Mouse (Mus musculus) forebrain, embryonic 14.5 days (tissue): ENCODE measurements around the gene Fam71e2. TPM values are rescaled to one million over a fixed set of nuclear protein-coding genes. Genes with fewer than 3 reads are reported as not detected.

Source experiments
- ATAC-seq: fragments of 200-750 bp; cut with Nextera tagmentation; 2 replicates; pipeline ENCODE4 v1.8.0; 2017; ENCODE audit warnings: mild to moderate bottlenecking, moderate library complexity
- DNase-seq: peaks from one replicate; pipeline ENCODE4 v3.0.0-alpha.2; 2015; ENCODE audit warnings: low spot score
- H3K27ac ChIP-seq: fragments of 300-500 bp; sonication (generic); 2 replicates; pipeline ENCODE4 v1.5.1; 2014; ENCODE audit warnings: low read depth, mild to moderate bottlenecking, control low read depth, low read length, moderate library complexity
- H3K27me3 ChIP-seq: fragments of 300-500 bp; sonication (generic); replicated peaks from 2 replicates; pipeline ENCODE4 v1.6.1; 2014; ENCODE audit warnings: low read length, control low read depth, mixed read lengths; ENCODE audit not compliant: control insufficient read depth, insufficient read depth
- H3K36me3 ChIP-seq: fragments of 300-500 bp; sonication (generic); 2 replicates; pipeline ENCODE4 v1.6.1; 2014; ENCODE audit warnings: low read length, control low read depth; ENCODE audit not compliant: control insufficient read depth, insufficient read depth
- H3K4me1 ChIP-seq: fragments of 300-500 bp; sonication (generic); 2 replicates; pipeline ENCODE4 v1.6.1; 2014; ENCODE audit warnings: antibody characterized with exemption, low read length, control low read depth; ENCODE audit not compliant: control insufficient read depth, insufficient read depth
- H3K4me2 ChIP-seq: fragments of 300-500 bp; sonication (generic); 2 replicates; pipeline ENCODE4 v1.6.1; 2014; ENCODE audit warnings: mild to moderate bottlenecking, control low read depth, low read length
- H3K4me3 ChIP-seq: fragments of 300-500 bp; sonication (generic); 2 replicates; pipeline ENCODE4 v1.5.1; 2014; ENCODE audit warnings: low read depth, low read length, control low read depth
- H3K9ac ChIP-seq: fragments of 300-500 bp; sonication (generic); 2 replicates; pipeline ENCODE4 v1.6.1; 2014; ENCODE audit warnings: mild to moderate bottlenecking, low read length, control low read depth, moderate library complexity
- H3K9me3 ChIP-seq: fragments of 300-500 bp; sonication (generic); replicated peaks from 2 replicates; pipeline ENCODE4 v1.6.1; 2016; ENCODE audit warnings: low read length, control low read depth, mixed read lengths; ENCODE audit not compliant: control insufficient read depth
- WGBS: fragments of 180-500 bp; shearing (Covaris S2); extraction: QIAGEN DNeasy Blood & Tissue Kit; methylation state at CpG from one replicate; pipeline ENCODE4 v1.1.7; 2014; 5-methylcytosine and 5-hydroxymethylcytosine counted together
- polyA plus RNA-seq: library from polyadenylated mRNA; unstranded; fragments of >200 nt; fragmentation: Nextera tagmentation; extraction: Ambion mirVana; gene quantifications from 2 replicates; pipeline ENCODE4 v1.2.1, GENCODE M21; 2014

Gene Fam71e2
- polyA plus RNA-seq, 1 experiment from 2014 or later: not detected

DNA sequence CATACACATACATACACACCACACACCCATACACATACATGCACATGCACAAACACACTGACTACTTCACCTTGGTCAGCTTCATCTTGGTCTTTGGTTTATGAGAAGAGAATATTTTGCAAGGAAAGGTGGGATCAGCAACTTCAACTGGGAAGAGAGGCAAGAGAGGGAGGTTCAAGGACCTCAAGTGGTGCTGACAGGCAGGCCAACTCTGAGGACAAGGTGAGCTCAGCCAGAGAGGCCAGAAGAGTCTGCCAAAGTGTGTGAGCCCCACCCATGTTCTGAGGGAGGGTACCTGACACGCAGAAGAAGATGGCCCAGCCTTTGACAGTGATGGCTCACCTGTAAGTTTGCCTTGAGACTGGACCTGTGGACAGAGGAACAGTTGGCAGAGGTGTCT lies 11.4 kb downstream of the Fam71e2 start:
- DNase-seq: no peak
- no peak overlapping the region for H3K4me2 ChIP-seq
- no peak for ATAC-seq
- H3K4me1 ChIP-seq: no peaks in the 10 kb centered on the region
- WGBS: 38% methylated on average over 1 of the region's 1 CpGs
- no peak overlapping the region for H3K27ac ChIP-seq
- no peaks in the 10 kb centered on the region for H3K36me3 ChIP-seq
- no peak overlapping the region for H3K4me3 ChIP-seq
- no peak overlapping the region for H3K9ac ChIP-seq
- no peaks in the 10 kb centered on the region for H3K9me3 ChIP-seq
- H3K27me3 ChIP-seq: no peaks in the 10 kb centered on the region

DNA sequence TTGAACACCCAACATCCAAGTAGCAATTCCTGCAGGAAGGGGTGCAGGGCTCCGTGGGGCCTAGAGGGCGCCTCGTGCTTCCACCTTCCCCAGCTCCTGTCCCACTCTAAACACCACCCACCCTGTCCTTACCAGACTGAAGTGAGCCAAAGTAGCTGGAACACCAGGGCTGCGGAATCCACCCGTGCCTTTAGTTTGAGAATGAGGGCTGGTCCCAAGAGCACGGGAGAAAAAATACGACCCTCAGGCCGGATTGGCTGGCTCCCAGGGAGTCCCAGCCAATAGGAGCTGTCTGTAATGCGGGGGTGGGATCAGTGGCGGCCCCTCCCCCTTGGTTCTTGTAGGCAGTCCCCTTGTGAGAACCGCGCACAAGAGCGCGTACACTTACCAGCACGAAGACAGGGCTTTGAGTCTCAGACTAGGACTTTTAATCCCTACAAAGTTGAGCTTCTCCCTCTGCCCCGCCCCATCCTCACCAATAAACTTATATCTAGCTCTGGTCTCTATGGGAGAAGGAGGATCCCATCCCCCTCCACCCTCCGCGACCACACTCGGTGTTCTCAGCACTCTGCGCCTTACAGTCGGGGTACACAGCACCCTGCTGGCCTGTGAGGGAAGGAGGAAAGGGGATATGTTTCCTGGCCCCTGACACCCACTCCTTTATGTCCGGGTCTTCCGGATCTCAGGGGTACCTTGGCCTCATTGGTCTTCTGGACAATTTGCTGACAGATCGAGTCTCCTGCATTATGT lies 18.1 kb downstream of the Fam71e2 start, which contains the start of gene Cox6b2:
Gene Cox6b2 (minus strand): TSS at position 274 of the 750 bp plus-strand sequence.
- WGBS: 3% methylated on average over 24 of the region's 24 CpGs
- Histone ChIP-seq H3K4me3 (peak within 1 kb of the TSS; percentile 11; the same call in 1 of the 2 replicates), H3K27ac (no peak within 1 kb of the TSS)

DNA sequence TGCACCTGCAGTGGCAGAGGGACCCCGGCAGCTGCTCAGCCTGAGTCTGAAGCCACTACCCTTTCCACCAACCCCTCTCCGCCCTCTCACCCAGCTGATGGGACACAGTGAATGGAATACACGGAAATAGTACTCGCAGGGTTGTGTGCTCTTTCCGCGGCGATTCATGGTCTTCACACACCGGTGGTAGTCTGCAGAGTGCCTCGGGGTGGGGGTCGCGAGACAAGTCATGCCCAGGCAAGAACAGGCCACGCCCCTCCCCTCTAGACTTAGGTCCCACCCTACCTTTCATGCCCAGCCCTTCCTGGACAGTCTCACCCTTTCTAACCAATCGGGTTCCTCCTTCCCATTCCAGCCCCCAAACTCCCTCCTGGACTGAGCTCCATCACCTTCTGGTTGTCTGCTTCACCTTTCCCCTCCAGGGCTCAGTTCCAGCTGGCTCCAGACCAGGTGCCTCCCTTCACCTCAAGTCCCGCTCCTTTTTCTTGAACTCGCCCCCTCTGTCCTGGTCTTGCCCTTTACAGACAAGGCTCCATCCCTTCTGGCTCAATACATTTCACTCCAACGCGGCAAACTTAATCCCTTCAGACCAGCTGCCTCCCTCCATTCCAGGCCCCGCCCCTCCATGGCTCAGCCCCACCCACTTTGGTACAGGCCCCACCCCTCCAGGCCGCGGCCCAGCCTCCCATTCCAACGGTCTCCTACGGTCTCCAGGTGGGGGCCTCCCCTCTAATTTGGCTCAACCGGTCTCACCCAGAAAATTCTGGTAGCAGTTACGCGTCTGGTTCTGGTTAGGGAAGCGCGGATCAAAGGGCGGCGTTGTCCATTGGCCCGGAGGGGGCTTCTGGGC lies 18.9 kb downstream of the Fam71e2 start:
- 1% methylated on average over 30 of the region's 30 CpGs for WGBS
- no peaks in the 10 kb centered on the region for H3K27me3 ChIP-seq
- peaks cover 11% of the 10 kb centered on the region for H3K4me1 ChIP-seq
- peak overlapping the region; percentile 11; the same call in 1 of the 2 replicates for H3K4me3 ChIP-seq
- DNase-seq: peak; percentile 25
- H3K9me3 ChIP-seq: no peaks in the 10 kb centered on the region
- H3K9ac ChIP-seq: no peak overlapping the region
- peak overlapping the region; percentile 39 for H3K4me2 ChIP-seq
- H3K36me3 ChIP-seq: peaks cover 1% of the 10 kb centered on the region
- peak; percentile 64 for ATAC-seq
- H3K27ac ChIP-seq: no peak overlapping the region

More for the DNA sequence above, 18.1 kb downstream of the Fam71e2 start, which contains the start of gene Cox6b2:
- Histone ChIP-seq H3K36me3 (no peaks in the 10 kb centered on the region; the same call in 1 of the 2 replicates), H3K4me2 (peak within 1 kb of the TSS; percentile 39), H3K27me3 (no peaks in the 10 kb centered on the region), H3K9ac (no peak within 1 kb of the TSS), H3K9me3 (no peaks in the 10 kb centered on the region), H3K4me1 (peaks cover 11% of the 10 kb centered on the region)
- DNase-seq (peak; percentile 90), ATAC-seq (peak; percentile 94)

DNA sequence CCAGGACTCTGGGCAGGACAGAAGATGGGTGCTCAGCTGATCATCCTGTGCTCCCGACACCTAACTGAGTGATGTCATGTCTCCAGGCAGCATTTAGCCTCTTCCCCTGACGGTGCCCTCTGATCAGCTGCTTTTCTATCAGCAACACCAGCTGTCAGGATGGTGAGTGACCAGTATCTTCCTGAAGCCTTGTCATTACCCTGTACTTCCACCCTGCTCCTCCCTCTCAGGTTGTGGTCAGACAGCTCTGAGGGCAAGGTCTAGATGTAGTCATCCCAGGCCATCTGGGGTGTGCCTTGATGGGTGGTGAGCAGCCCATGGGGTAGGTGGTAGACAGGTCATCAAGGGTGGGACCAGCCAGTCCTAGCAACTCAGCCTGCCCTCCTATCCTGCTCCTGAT lies 21.9 kb downstream of the Fam71e2 start:
- peaks cover 11% of the 10 kb centered on the region for H3K4me1 ChIP-seq
- ATAC-seq (no peak), DNase-seq (no peak)
- H3K36me3 ChIP-seq: peaks cover 28% of the 10 kb centered on the region
- H3K4me2 ChIP-seq: no peak overlapping the region
- no peak overlapping the region for H3K4me3 ChIP-seq
- no peak overlapping the region for H3K9ac ChIP-seq
- no peaks in the 10 kb centered on the region for H3K9me3 ChIP-seq
- 81% methylated on average over 2 of the region's 2 CpGs for WGBS
- H3K27me3 ChIP-seq: no peaks in the 10 kb centered on the region
- H3K27ac ChIP-seq: no peak overlapping the region

DNA sequence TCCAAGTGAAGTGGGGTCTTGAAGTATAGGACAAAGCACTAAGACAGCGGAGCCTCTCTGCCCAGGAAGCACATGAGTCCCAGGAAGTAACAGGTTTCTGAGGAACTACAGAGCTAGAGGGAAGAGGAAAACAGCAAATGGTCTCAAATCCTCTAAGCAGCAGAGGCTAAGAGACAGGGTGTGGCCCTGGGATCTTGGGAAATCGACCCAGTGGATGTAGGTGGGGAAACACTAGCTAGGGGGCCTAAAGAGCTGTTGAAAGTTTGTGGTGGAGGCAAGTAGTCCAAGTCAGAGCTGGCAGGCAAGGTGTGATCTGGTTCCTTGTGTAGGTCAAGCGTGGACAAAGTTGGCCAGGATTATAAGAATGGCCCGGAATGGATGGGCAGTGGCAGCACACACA lies 22.8 kb downstream of the Fam71e2 start:
- H3K4me1 ChIP-seq: peaks cover 11% of the 10 kb centered on the region
- no peak overlapping the region for H3K4me2 ChIP-seq
- DNase-seq: no peak
- H3K27ac ChIP-seq: no peak overlapping the region
- H3K36me3 ChIP-seq: peaks cover 28% of the 10 kb centered on the region
- no peaks in the 10 kb centered on the region for H3K27me3 ChIP-seq
- H3K4me3 ChIP-seq: no peak overlapping the region
- ATAC-seq: no peak
- H3K9me3 ChIP-seq: no peaks in the 10 kb centered on the region
- WGBS: 83% methylated on average over 4 of the region's 4 CpGs
- no peak overlapping the region for H3K9ac ChIP-seq

DNA sequence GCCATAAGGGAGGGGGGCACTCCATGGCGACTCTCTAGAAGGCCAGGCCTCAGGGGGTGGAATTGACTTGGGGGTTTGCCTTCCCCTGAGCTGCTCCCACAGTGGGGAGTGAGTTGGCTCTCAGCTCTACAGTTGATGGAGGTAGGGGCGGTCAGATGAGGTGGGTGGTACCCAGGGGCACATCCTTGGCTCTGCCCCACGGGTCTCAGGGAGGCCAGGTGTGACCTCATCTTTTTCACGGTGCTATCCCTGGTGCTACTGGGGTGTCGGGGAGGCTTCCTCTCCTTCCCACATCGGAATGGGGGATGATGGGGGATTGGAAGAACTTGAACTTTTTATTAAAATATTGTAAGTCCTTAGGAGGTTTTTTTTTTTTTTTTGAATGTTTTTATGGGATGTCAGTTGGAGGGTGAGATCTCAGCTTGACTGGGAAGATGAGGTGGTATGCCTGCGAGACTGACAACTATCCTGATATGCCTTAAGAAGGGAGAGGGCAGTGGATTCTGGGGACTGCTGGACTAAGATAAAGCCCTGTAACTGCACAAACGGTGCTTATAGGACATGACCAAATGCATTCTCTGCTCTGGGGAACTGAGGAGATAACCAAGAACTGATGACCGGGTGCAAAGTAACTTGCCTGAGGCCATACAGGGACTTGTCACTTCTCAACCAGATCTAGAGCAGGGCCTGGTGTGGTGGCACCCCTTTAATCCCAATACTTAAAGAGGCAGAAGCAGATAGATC lies 23.8 kb downstream of the Fam71e2 start:
- Histone ChIP-seq H3K9ac (no peak overlapping the region), H3K36me3 (peaks cover 28% of the 10 kb centered on the region)
- no peak for ATAC-seq

DNA sequence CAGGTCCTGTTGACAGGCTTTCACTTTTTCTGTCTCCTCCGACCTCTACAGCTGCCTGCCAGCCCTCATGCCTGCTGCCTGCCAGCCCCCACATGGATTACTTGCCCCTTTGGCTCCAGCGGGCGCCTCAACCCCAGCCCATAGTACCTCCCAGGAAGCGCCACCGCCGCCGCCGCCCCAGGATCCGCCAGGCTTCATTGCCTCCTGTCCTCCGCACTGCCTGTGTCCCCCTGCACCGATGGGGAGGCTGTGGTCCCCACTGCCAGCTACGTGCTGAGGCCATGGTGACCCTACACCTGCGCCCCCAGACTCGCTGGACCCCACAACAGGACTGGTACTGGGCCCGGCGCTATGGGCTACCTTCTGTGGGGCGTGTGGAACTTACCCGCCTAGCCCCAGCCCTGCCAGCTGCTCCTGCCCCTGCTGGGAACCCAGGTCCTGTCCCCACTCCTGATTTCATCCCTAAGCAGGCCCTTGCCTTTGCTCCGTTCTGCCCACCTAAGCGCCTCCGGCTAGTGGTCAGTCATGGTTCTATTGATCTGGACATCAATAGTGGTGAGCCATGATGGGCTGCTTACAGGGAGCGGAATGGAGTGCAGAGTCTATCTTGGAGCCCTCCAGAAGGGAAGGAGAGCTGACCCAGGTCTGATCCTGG lies 24.6 kb downstream of the Fam71e2 start:
- Histone ChIP-seq H3K27ac (no peak overlapping the region), H3K4me3 (no peak overlapping the region), H3K9ac (no peak overlapping the region), H3K4me2 (no peak overlapping the region), H3K36me3 (peaks cover 28% of the 10 kb centered on the region), H3K9me3 (no peaks in the 10 kb centered on the region), H3K4me1 (peaks cover 6% of the 10 kb centered on the region; the same call in 1 of the 2 replicates), H3K27me3 (no peaks in the 10 kb centered on the region)
- 87% methylated on average over 22 of the region's 22 CpGs for WGBS
- ATAC-seq (no peak), DNase-seq (no peak)

More for the DNA sequence above, 23.8 kb downstream of the Fam71e2 start:
- H3K9me3 ChIP-seq: no peaks in the 10 kb centered on the region
- no peaks in the 10 kb centered on the region for H3K27me3 ChIP-seq
- DNase-seq: no peak
- peaks cover 9% of the 10 kb centered on the region for H3K4me1 ChIP-seq
- no peak overlapping the region for H3K27ac ChIP-seq
- H3K4me2 ChIP-seq: no peak overlapping the region
- H3K4me3 ChIP-seq: no peak overlapping the region
- 77% methylated on average over 9 of the region's 9 CpGs for WGBS

DNA sequence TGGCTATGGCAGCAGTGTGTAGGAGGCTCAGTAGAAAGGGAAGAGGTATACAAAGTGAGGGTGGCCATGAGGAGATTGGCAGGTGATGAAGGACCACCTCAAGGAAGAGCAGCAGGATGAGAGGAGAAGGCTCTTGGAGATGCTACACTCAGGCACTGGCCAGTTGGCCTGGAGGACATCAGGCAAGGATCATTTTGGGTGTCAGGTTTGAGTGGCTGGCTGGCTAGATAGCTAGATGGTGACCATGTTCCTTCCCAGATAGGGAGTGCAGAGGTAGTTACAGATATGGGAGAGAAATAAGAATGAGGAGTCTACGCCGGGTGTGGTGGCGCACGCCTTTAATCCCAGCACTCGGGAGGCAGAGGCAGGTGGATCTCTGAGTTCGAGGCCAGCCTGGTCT lies 26.2 kb downstream of the Fam71e2 start:
- Histone ChIP-seq H3K9me3 (no peaks in the 10 kb centered on the region), H3K4me3 (no peak overlapping the region), H3K4me2 (no peak overlapping the region), H3K36me3 (peaks cover 28% of the 10 kb centered on the region), H3K9ac (no peak overlapping the region), H3K27me3 (no peaks in the 10 kb centered on the region), H3K27ac (no peak overlapping the region), H3K4me1 (peaks cover 13% of the 10 kb centered on the region)
- 88% methylated on average over 6 of the region's 6 CpGs for WGBS
- DNase-seq (no peak), ATAC-seq (no peak)
